ENCODE assay signal across 18 mouse cellular contexts in the genomic region with DNA sequence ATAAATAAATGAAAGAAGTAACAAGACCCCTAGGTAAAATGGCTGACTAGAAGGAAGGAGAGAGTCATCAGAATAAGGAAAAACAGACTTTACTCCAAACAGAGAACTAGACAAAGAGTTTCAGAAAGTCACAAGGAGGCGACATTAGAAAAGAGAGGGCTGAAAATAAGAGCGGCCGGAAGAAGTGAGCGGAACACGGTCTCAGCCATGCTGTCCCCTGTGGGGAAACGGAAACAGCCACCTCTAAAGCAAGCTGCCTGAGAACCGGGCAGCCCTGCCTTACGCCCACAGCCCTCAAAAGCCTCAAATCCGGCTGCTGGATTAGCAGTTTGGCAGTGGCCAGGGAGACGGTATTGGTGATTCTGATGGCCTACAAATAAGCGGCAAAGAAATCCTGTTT. TPM values are rescaled to one million over a fixed set of nuclear protein-coding genes. Genes with fewer than 3 reads are reported as not detected.
"Had no signal": no experiment of that assay in that cellular context is flagged by ENCODE, and none has a peak within 500 bp of the region (broad histone marks: within the 10 kb centered on the region; RNA-seq: fewer than 3 reads in every experiment).

No protein-coding gene starts in this region.

- H3K36me3 ChIP-seq: liver, embryonic 13.5 days; midbrain, embryonic 12.5 days; stomach, embryonic 15.5 days had no signal

- H3K27me3 ChIP-seq: stomach, embryonic 15.5 days had no signal

- H3K4me3 ChIP-seq: left cerebral cortex, adult 2 months; myocyte; stomach, embryonic 15.5 days had no signal

- H3K27ac ChIP-seq: kidney, postnatal 0 days; left cerebral cortex, adult 2 months; liver, embryonic 13.5 days; macrophage; midbrain, embryonic 12.5 days; stomach, embryonic 15.5 days had no signal

- H3K4me1 ChIP-seq: midbrain, embryonic 12.5 days; stomach, embryonic 15.5 days had no signal

- H3K9me3 ChIP-seq: liver, embryonic 13.5 days; midbrain, embryonic 12.5 days; stomach, embryonic 15.5 days had no signal

RNA-seq across cellular contexts. Expression of a gene that starts 18.4 kb away (rescaled TPM):
- total RNA-seq: layer of hippocampus, postnatal 36 days; megakaryocyte, adult 5-6 weeks; monocyte, adult 5-6 weeks had no signal
- polyA plus RNA-seq: kidney, embryonic 14.5 days; limb, embryonic 11.5 days; lung, embryonic 14.5 days; lung, postnatal 0 days; macrophage; midbrain, embryonic 12.5 days; midbrain, embryonic 16.5 days; neural tube, embryonic 11.5 days; neural tube, embryonic 14.5 days; thymus, postnatal 0 days had no signal

RNA-seq across cellular contexts. Expression of a gene that starts 23.5 kb away (rescaled TPM):
- total RNA-seq: monocyte, adult 5-6 weeks had no signal
- polyA plus RNA-seq: myocyte had no signal

RNA-seq across cellular contexts. Expression of a gene that starts 49.9 kb away (rescaled TPM):
- total RNA-seq: megakaryocyte, adult 5-6 weeks; monocyte, adult 5-6 weeks had no signal
- polyA plus RNA-seq: lung, embryonic 14.5 days had no signal
